Mouse (Mus musculus): Measurements from ENCODE around the gene Camk2g.

DNA sequence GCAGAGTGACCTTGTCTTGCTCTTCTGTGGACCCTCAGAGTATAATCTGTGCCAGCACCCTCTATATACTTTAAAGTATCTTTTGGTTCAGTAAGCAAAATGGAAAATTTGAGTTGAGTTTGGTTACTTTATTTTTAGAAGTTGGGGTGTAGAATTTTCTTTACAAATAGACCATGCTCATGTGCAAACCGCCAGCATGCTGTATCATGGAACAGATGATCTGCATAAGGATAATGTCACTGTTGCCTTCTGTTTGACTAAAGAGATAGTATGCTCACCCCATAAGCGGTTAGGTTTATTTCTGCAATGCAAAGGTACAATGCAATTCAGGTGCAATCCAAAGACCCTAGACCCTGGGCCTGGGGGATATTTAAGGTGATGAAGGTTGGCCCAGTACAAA is 31.6 kb upstream of the Camk2g start:
- TF ChIP-seq POLR2A (IDR thresholded peaks at IDR 0.05; ENCODE audit: insufficient read depth, low read length): no peak
- TF ChIP-seq CTCF (IDR thresholded peaks at IDR 0.05; ENCODE audit: low read depth, low read length): no peak
- TF ChIP-seq EP300 (IDR thresholded peaks at IDR 0.05; ENCODE audit: insufficient read depth, low read depth, low read length): no peak
